Mouse (Mus musculus) liver, embryonic 12.5 days (tissue): ENCODE results near the gene Ascc1. TPM values are rescaled to one million over a fixed set of nuclear protein-coding genes. Genes with fewer than 3 reads are reported as not detected.

Experiments used
- ATAC-seq: fragments of 200-750 bp; cut with Nextera tagmentation; 2 replicates; pipeline ENCODE4 v1.8.0; 2017; ENCODE audit warnings: moderate number of reproducible peaks, mild to moderate bottlenecking, moderate library complexity
- H3K27ac ChIP-seq: fragments of 300-500 bp; sonication (generic); 2 replicates; pipeline ENCODE4 v1.5.1; 2016; ENCODE audit warnings: mild to moderate bottlenecking
- H3K27me3 ChIP-seq: fragments of 300-500 bp; sonication (generic); replicated peaks from 2 replicates; pipeline ENCODE4 v1.6.1; 2016; ENCODE audit warnings: mild to moderate bottlenecking, moderate library complexity
- H3K36me3 ChIP-seq: fragments of 300-500 bp; sonication (generic); 2 replicates; pipeline ENCODE4 v1.6.1; 2016; ENCODE audit warnings: mild to moderate bottlenecking, moderate library complexity
- H3K4me1 ChIP-seq: fragments of 300-500 bp; sonication (generic); 2 replicates; pipeline ENCODE4 v1.6.1; 2016
- H3K4me2 ChIP-seq: fragments of 300-500 bp; sonication (generic); 2 replicates; pipeline ENCODE4 v1.6.1; 2016; ENCODE audit warnings: mild to moderate bottlenecking, moderate library complexity
- H3K4me3 ChIP-seq: fragments of 300-500 bp; sonication (generic); 2 replicates; pipeline ENCODE4 v1.5.1; 2016; ENCODE audit warnings: mild to moderate bottlenecking, moderate library complexity
- H3K9ac ChIP-seq: fragments of 300-500 bp; sonication (generic); 2 replicates; pipeline ENCODE4 v1.6.1; 2016; ENCODE audit warnings: mild to moderate bottlenecking, moderate library complexity
- H3K9me3 ChIP-seq: fragments of 300-500 bp; sonication (generic); replicated peaks from 2 replicates; pipeline ENCODE4 v1.6.1; 2016; ENCODE audit warnings: mild to moderate bottlenecking, moderate library complexity
- WGBS: fragments of 180-500 bp; shearing (Covaris S2); methylation state at CpG from one replicate; pipeline ENCODE4 v1.1.7; 2016; ENCODE audit not compliant: insufficient replicate concordance; 5-methylcytosine and 5-hydroxymethylcytosine counted together
- polyA plus RNA-seq: library from polyadenylated mRNA; unstranded; fragments of >200 nt; fragmentation: Nextera tagmentation; extraction: Ambion mirVana; gene quantifications from 2 replicates; pipeline ENCODE4 v1.2.1, GENCODE M21; 2016

Ascc1 gene
- polyA plus RNA-seq, 1 experiment from 2014 or later, result 22.6 TPM

GRCm38 (mm10) chr10:60027619-60028084 lies 25.0 kb downstream of the Ascc1 start:
- H3K36me3 ChIP-seq, result peaks cover 5% of the 10 kb centered on the region
- H3K4me3 ChIP-seq, result no peak overlapping the region
- no peak overlapping the region for H3K4me2 ChIP-seq
- no peaks in the 10 kb centered on the region for H3K27me3 ChIP-seq
- no peak for ATAC-seq
- H3K27ac ChIP-seq, result no peak overlapping the region
- H3K9me3 ChIP-seq, result no peaks in the 10 kb centered on the region
- no peaks in the 10 kb centered on the region; the same call in 1 of the 2 replicates for H3K4me1 ChIP-seq
- WGBS, result 55% methylated on average over 2 of the region's 2 CpGs
- H3K9ac ChIP-seq, result no peak overlapping the region

GRCm38 (mm10) chr10:60028181-60028580 lies 25.6 kb downstream of the Ascc1 start:
- Histone ChIP-seq H3K9me3 (no peaks in the 10 kb centered on the region), H3K27ac (no peak overlapping the region), H3K27me3 (no peaks in the 10 kb centered on the region), H3K4me1 (no peaks in the 10 kb centered on the region; the same call in 1 of the 2 replicates), H3K4me2 (no peak overlapping the region), H3K9ac (no peak overlapping the region), H3K36me3 (peaks cover 3% of the 10 kb centered on the region; the same call in 1 of the 2 replicates), H3K4me3 (no peak overlapping the region)
- WGBS, result 67% methylated on average over 7 of the region's 7 CpGs
- no peak for ATAC-seq

- Histone ChIP-seq H3K4me3 (no peak overlapping the region), H3K27me3 (no peaks in the 10 kb centered on the region), H3K9ac (no peak overlapping the region), H3K4me2 (no peak overlapping the region), H3K36me3 (peaks cover 3% of the 10 kb centered on the region; the same call in 1 of the 2 replicates), H3K4me1 (peaks cover under 1% of the 10 kb centered on the region; the same call in 1 of the 2 replicates), H3K9me3 (no peaks in the 10 kb centered on the region), H3K27ac (no peak overlapping the region)
- WGBS, result 73% methylated on average over 7 of the region's 7 CpGs
- no peak for ATAC-seq
Observed at GRCm38 (mm10) chr10:60028979-60029378, 26.4 kb downstream of the Ascc1 start.

GRCm38 (mm10) chr10:60029387-60029786 lies 26.8 kb downstream of the Ascc1 start:
- no peaks in the 10 kb centered on the region for H3K27me3 ChIP-seq

GRCm38 (mm10) chr10:60031562-60031961 lies 29.0 kb downstream of the Ascc1 start:
- Histone ChIP-seq H3K27me3 (no peaks in the 10 kb centered on the region), H3K4me3 (no peak overlapping the region), H3K27ac (no peak overlapping the region), H3K4me1 (peaks cover 16% of the 10 kb centered on the region), H3K9ac (no peak overlapping the region), H3K36me3 (peaks cover 3% of the 10 kb centered on the region; the same call in 1 of the 2 replicates), H3K9me3 (no peaks in the 10 kb centered on the region), H3K4me2 (no peak overlapping the region)
- WGBS, result 75% methylated on average over 8 of the region's 8 CpGs
- no peak for ATAC-seq

More at GRCm38 (mm10) chr10:60029387-60029786, 26.8 kb downstream of the Ascc1 start:
- Histone ChIP-seq H3K4me1 (peaks cover 3% of the 10 kb centered on the region; the same call in 1 of the 2 replicates), H3K9ac (no peak overlapping the region), H3K36me3 (peaks cover 3% of the 10 kb centered on the region; the same call in 1 of the 2 replicates), H3K4me3 (no peak overlapping the region), H3K27ac (no peak overlapping the region), H3K4me2 (no peak overlapping the region), H3K9me3 (no peaks in the 10 kb centered on the region)
- WGBS, result 85% methylated on average over 4 of the region's 4 CpGs
- no peak for ATAC-seq

GRCm38 (mm10) chr10:60031985-60032384 lies 29.4 kb downstream of the Ascc1 start:
- no peak for ATAC-seq

GRCm38 (mm10) chr10:60032622-60033021 lies 30.0 kb downstream of the Ascc1 start:
- peaks cover 21% of the 10 kb centered on the region for H3K4me1 ChIP-seq
- no peak overlapping the region for H3K4me3 ChIP-seq
- no peak overlapping the region for H3K9ac ChIP-seq
- no peak overlapping the region for H3K4me2 ChIP-seq
- H3K9me3 ChIP-seq, result no peaks in the 10 kb centered on the region
- H3K27ac ChIP-seq, result no peak overlapping the region
- peaks cover 3% of the 10 kb centered on the region; the same call in 1 of the 2 replicates for H3K36me3 ChIP-seq
- WGBS, result 60% methylated on average over 2 of the region's 2 CpGs
- no peak for ATAC-seq
- no peaks in the 10 kb centered on the region for H3K27me3 ChIP-seq

More at GRCm38 (mm10) chr10:60031985-60032384, 29.4 kb downstream of the Ascc1 start:
- WGBS, result 73% methylated on average over 2 of the region's 2 CpGs
- H3K9ac ChIP-seq, result no peak overlapping the region
- no peaks in the 10 kb centered on the region for H3K27me3 ChIP-seq
- no peak overlapping the region for H3K4me3 ChIP-seq
- H3K36me3 ChIP-seq, result peaks cover 3% of the 10 kb centered on the region; the same call in 1 of the 2 replicates
- H3K9me3 ChIP-seq, result no peaks in the 10 kb centered on the region
- no peak overlapping the region for H3K4me2 ChIP-seq
- no peak overlapping the region for H3K27ac ChIP-seq
- peaks cover 20% of the 10 kb centered on the region for H3K4me1 ChIP-seq

- WGBS, result 54% methylated on average over 5 of the region's 5 CpGs
- Histone ChIP-seq H3K4me2 (no peak overlapping the region), H3K9me3 (no peaks in the 10 kb centered on the region), H3K4me3 (no peak overlapping the region), H3K4me1 (peaks cover 21% of the 10 kb centered on the region), H3K36me3 (peaks cover 3% of the 10 kb centered on the region; the same call in 1 of the 2 replicates), H3K27me3 (no peaks in the 10 kb centered on the region), H3K9ac (no peak overlapping the region), H3K27ac (no peak overlapping the region)
- ATAC-seq, result no peak
Observed at GRCm38 (mm10) chr10:60033064-60033463, 30.5 kb downstream of the Ascc1 start.

GRCm38 (mm10) chr10:60034621-60035020 lies 32.0 kb downstream of the Ascc1 start:
- H3K4me3 ChIP-seq, result no peak overlapping the region
- H3K9ac ChIP-seq, result no peak overlapping the region
- H3K27ac ChIP-seq, result no peak overlapping the region
- ATAC-seq, result no peak
- no peaks in the 10 kb centered on the region for H3K36me3 ChIP-seq
- 70% methylated on average over 3 of the region's 3 CpGs for WGBS
- H3K4me1 ChIP-seq, result peaks cover 21% of the 10 kb centered on the region
- no peaks in the 10 kb centered on the region for H3K9me3 ChIP-seq
- H3K4me2 ChIP-seq, result no peak overlapping the region
- H3K27me3 ChIP-seq, result no peaks in the 10 kb centered on the region

- 36% methylated on average over 4 of the region's 4 CpGs for WGBS
- H3K4me3 ChIP-seq, result no peak overlapping the region
- H3K4me2 ChIP-seq, result no peak overlapping the region
- no peaks in the 10 kb centered on the region for H3K36me3 ChIP-seq
- peaks cover 21% of the 10 kb centered on the region for H3K4me1 ChIP-seq
- 0 out of 2 replicates have a peak, but pooled peaks cover 3% of the 10 kb centered on the region for H3K27me3 ChIP-seq
- no peaks in the 10 kb centered on the region for H3K9me3 ChIP-seq
- no peak overlapping the region for H3K9ac ChIP-seq
- ATAC-seq, result peak; percentile 52; the same call in 1 of the 2 replicates
- H3K27ac ChIP-seq, result no peak overlapping the region
Observed at GRCm38 (mm10) chr10:60035744-60036143, 33.1 kb downstream of the Ascc1 start.

GRCm38 (mm10) chr10:60042350-60042922 lies 39.8 kb downstream of the Ascc1 start:
- no peak for ATAC-seq
- Histone ChIP-seq H3K4me3 (no peak overlapping the region), H3K36me3 (0 out of 2 replicates have a peak, but pooled peaks cover 6% of the 10 kb centered on the region), H3K9me3 (no peaks in the 10 kb centered on the region), H3K27me3 (0 out of 2 replicates have a peak, but pooled peaks cover 3% of the 10 kb centered on the region), H3K4me2 (no peak overlapping the region), H3K27ac (no peak overlapping the region), H3K4me1 (no peaks in the 10 kb centered on the region), H3K9ac (no peak overlapping the region)
- WGBS, result 74% methylated on average over 8 of the region's 8 CpGs

- peaks cover 24% of the 10 kb centered on the region for H3K36me3 ChIP-seq
- H3K27me3 ChIP-seq, result no peaks in the 10 kb centered on the region
- no peak overlapping the region for H3K27ac ChIP-seq
- H3K9me3 ChIP-seq, result no peaks in the 10 kb centered on the region
- 65% methylated on average over 5 of the region's 5 CpGs for WGBS
- no peak overlapping the region for H3K9ac ChIP-seq
- no peak for ATAC-seq
- H3K4me3 ChIP-seq, result no peak overlapping the region
- no peaks in the 10 kb centered on the region for H3K4me1 ChIP-seq
- no peak overlapping the region for H3K4me2 ChIP-seq
Observed at GRCm38 (mm10) chr10:60046696-60047095, 44.1 kb downstream of the Ascc1 start.
